Mouse (Mus musculus) heart, embryonic 10.5 days (tissue): ENCODE measurements around the gene Pbld2. TPM values are rescaled to one million over a fixed set of nuclear protein-coding genes. Genes with fewer than 3 reads are reported as not detected.
A peak's percentile ranks its signal among the peaks of the same experiment; 100 is the strongest.

Experiments
- DNase-seq: peaks from one replicate; pipeline ENCODE4 v3.0.0-alpha.2; 2017; ENCODE audit warnings: low spot score
- H3K27ac ChIP-seq: fragments of 300-500 bp; sonication (generic); 2 replicates; pipeline ENCODE4 v1.5.1; 2016; ENCODE audit warnings: mild to moderate bottlenecking
- H3K27me3 ChIP-seq: fragments of 300-500 bp; sonication (generic); 2 replicates; pipeline ENCODE4 v1.6.1; 2016; ENCODE audit warnings: mild to moderate bottlenecking; ENCODE audit not compliant: poor library complexity, insufficient read depth, severe bottlenecking
- H3K36me3 ChIP-seq: fragments of 300-500 bp; sonication (generic); 2 replicates; pipeline ENCODE4 v1.6.1; 2016; ENCODE audit warnings: mild to moderate bottlenecking, moderate library complexity
- H3K4me1 ChIP-seq: fragments of 300-500 bp; sonication (generic); 2 replicates; pipeline ENCODE4 v1.6.1; 2016; ENCODE audit warnings: mild to moderate bottlenecking
- H3K4me3 ChIP-seq: fragments of 300-500 bp; sonication (generic); 2 replicates; pipeline ENCODE4 v1.5.1; 2016; ENCODE audit warnings: mild to moderate bottlenecking, moderate library complexity
- H3K9me3 ChIP-seq: fragments of 300-500 bp; sonication (generic); 2 replicates; pipeline ENCODE4 v1.6.1; 2016; ENCODE audit warnings: mild to moderate bottlenecking, moderate library complexity
- WGBS: fragments of 180-500 bp; shearing (Covaris S2); methylation state at CpG from one replicate; pipeline ENCODE4 v1.1.7; 2016; 5-methylcytosine and 5-hydroxymethylcytosine counted together
- polyA plus RNA-seq: library from polyadenylated mRNA; unstranded; fragments of >200 nt; fragmentation: Nextera tagmentation; extraction: Ambion mirVana; gene quantifications from 2 replicates; pipeline ENCODE4 v1.2.1, GENCODE M21; 2016

Gene Pbld2
- polyA plus RNA-seq, 1 experiment from 2014 or later, result 0.77 TPM

GRCm38 (mm10) chr10:63089758-63090571 is 65.8 kb downstream of the Pbld2 start:
- no peak for DNase-seq
- WGBS, result 3% methylated on average over 26 of the region's 26 CpGs

DNA sequence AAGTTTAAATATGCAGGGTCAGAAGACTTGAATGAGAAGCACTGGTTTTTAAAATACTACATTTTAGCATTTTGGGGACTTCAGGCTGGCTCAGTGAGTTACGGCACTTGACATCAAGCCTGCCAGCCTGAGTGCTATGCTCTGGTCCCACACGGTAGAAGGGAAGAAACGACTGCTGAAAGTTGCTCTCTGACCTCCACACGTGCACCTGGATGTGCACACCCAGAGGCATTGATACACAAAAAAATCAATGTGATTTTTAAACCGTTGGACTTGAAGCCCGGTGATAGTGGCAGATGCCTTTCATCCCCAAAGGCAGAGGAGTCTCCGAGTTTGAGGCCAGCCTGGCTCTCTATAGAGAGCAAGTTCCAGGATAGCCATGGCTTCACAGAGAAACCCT is 67.8 kb downstream of the Pbld2 start:
- WGBS, result 71% methylated on average over 7 of the region's 7 CpGs
- peaks cover 12% of the 10 kb centered on the region for H3K4me1 ChIP-seq
- H3K36me3 ChIP-seq, result no peaks in the 10 kb centered on the region
- H3K4me3 ChIP-seq, result no peak overlapping the region
- no peak overlapping the region for H3K27ac ChIP-seq
- H3K27me3 ChIP-seq, result peaks cover 34% of the 10 kb centered on the region; the same call in 1 of the 2 replicates
- DNase-seq, result no peak
- H3K9me3 ChIP-seq, result no peaks in the 10 kb centered on the region

More at GRCm38 (mm10) chr10:63089758-63090571, 65.8 kb downstream of the Pbld2 start:
- H3K27me3 ChIP-seq, result peaks cover 16% of the 10 kb centered on the region; the same call in 1 of the 2 replicates
- H3K4me1 ChIP-seq, result peaks cover 16% of the 10 kb centered on the region
- no peaks in the 10 kb centered on the region for H3K9me3 ChIP-seq
- H3K27ac ChIP-seq, result 0 out of 2 replicates have a peak overlapping the region, but pooled peaks have one; percentile 16
- peak overlapping the region; percentile 58 for H3K4me3 ChIP-seq
- H3K36me3 ChIP-seq, result no peaks in the 10 kb centered on the region

DNA sequence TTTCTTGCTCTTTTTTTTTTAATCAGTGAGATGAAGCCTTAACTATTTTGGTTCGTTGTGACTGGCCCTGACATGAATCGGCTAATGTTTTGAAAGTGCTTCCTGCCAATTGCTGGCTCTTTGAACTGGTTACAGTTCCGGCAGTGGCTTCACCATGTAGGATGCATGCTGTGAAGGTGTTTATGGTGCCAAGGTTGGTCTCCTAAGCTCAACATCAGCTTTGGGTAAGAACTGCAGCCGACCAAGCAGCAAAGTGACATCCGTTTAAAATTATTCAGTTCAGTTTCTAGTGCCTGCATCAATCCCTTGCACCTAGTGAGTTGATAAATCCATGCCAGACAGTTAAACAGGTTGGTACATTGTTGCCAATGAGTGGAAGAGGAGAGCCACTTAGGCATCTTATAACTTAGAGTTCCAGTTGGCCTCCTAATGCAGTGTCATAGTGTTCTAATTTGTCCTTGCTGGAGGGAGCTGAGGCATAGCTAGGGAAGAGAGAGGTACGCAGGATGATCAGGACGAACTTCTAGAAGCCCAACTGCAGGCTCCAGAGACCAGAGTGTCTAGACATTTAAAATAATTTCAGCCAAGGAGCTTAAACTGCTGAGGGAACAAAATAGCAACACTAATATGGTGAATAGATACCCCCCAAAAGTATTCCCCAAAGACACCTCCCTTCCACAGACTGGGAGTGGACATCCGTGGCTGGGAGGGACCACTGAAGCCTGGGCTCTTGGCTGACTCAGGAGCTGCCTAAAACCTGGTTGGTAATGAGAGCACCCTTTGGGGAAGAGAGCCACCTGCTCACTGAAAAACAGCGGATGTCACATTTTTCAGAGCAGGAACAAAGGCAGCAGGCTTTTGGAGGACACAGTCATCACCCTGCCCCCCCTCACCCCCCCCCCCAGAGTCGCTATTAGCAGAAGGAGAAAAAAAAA is 68.8 kb downstream of the Pbld2 start:
- H3K4me1 ChIP-seq, result peaks cover 12% of the 10 kb centered on the region
- H3K4me3 ChIP-seq, result no peak overlapping the region
- H3K36me3 ChIP-seq, result no peaks in the 10 kb centered on the region
- 76% methylated on average over 10 of the region's 10 CpGs for WGBS
- no peaks in the 10 kb centered on the region for H3K9me3 ChIP-seq
- peaks cover 42% of the 10 kb centered on the region for H3K27me3 ChIP-seq
- H3K27ac ChIP-seq, result no peak overlapping the region
- DNase-seq, result no peak

DNA sequence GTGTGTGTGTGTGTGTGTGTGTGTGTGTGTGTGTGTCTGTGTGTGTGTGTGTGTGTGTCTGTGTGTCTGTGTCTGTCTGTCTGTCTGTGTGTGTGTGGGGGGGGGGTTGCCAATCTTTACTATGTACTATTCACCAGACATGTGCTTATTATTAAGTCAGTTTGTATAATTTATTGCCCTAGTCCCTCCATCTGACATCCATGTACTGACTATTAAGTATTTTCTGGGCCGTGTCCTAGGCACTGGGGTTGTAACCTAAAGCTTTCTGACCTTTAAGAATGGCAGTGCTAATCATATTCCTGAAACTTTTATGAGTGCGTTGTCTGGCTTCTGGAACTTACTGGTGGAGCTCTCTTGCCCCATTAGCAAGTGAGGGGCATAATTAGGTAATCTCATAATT is 72.6 kb downstream of the Pbld2 start:
- Histone ChIP-seq H3K27me3 (peaks cover 68% of the 10 kb centered on the region), H3K27ac (no peak overlapping the region), H3K36me3 (no peaks in the 10 kb centered on the region), H3K9me3 (no peaks in the 10 kb centered on the region), H3K4me3 (no peak overlapping the region), H3K4me1 (peaks cover 14% of the 10 kb centered on the region)
- DNase-seq, result no peak
- WGBS, result 72% methylated on average over 2 of the region's 2 CpGs

DNA sequence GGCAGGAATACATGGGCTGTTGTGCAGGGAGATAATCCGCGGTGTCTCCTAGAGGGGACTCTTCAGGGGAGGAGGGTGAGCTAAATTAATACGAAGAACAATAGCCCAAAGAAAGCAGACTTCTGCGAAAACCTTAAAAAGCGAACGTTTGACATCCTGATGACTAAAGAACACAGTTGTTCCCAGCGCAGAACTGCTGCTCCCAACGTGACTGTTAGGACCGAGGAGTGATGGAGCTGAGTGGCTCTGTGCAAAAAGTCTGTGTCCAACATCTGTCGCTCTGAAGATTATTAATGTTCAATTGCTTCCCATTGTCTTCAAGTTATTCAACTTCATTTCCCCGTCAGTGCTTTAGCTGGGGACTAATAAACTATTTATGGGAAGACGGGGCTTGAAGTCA is 74.1 kb downstream of the Pbld2 start:
- Histone ChIP-seq H3K27ac (no peak overlapping the region), H3K4me1 (peaks cover 14% of the 10 kb centered on the region), H3K4me3 (no peak overlapping the region), H3K36me3 (no peaks in the 10 kb centered on the region), H3K9me3 (no peaks in the 10 kb centered on the region), H3K27me3 (peaks cover 73% of the 10 kb centered on the region)
- no peak for DNase-seq
- WGBS, result 68% methylated on average over 12 of the region's 12 CpGs

DNA sequence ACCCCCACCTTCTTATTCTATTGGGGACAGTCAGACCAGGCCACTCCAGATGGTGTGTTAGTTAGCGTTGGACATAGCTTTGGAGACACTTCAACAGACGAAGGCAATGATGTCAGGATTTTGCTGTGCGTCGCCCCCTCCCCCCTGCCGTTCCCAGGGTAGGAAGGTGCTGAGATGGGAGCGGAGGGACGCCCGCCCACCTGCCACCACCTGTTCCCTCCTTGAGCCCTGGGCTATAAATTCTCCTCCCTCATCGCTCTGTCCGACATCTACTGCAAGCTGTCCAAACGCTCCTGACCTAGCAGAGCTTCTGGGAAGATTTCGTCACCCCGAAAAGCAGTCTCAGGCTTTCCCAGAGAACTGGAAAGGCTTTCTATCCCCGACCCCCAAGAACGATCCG is 75.4 kb downstream of the Pbld2 start, which contains the start of gene Atoh7:
Gene Atoh7 (plus strand): TSS at position 131 of the 400 bp plus-strand sequence.
- Histone ChIP-seq H3K9me3 (no peaks in the 10 kb centered on the region), H3K36me3 (no peaks in the 10 kb centered on the region), H3K4me1 (peaks cover 14% of the 10 kb centered on the region), H3K4me3 (peak within 1 kb of the TSS; percentile 72), H3K27ac (peak within 1 kb of the TSS; percentile 72), H3K27me3 (peaks cover 70% of the 10 kb centered on the region)
- DNase-seq, result no peak
- 10% methylated on average over 16 of the region's 16 CpGs for WGBS

DNA sequence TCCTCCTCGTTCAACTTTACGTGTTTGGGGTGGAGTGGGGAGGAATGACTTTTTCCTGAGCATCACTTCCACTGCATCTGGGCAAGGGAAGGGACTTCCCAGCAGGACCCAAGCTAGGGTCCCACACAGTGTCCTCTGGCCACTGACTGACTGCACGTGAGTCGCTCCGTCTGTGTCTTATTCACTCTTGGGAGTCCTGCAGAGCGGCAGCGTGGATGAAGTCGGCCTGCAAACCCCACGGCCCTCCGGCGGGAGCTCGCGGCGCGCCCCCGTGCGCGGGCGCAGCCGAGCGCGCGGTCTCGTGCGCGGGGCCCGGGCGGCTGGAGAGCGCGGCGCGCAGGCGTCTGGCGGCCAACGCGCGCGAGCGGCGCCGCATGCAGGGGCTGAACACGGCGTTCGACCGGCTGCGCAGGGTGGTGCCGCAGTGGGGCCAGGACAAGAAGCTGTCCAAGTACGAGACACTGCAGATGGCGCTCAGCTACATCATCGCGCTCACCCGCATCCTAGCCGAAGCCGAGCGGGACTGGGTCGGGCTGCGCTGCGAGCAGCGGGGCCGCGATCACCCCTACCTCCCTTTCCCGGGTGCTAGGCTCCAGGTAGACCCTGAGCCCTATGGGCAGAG is 75.9 kb downstream of the Pbld2 start:
- under 1% methylated on average over 62 of the region's 62 CpGs for WGBS
- DNase-seq, result no peak
- Histone ChIP-seq H3K36me3 (no peaks in the 10 kb centered on the region), H3K4me1 (peaks cover 14% of the 10 kb centered on the region), H3K27ac (peak overlapping the region; percentile 72), H3K4me3 (peak overlapping the region; percentile 72), H3K9me3 (no peaks in the 10 kb centered on the region), H3K27me3 (peaks cover 70% of the 10 kb centered on the region)

DNA sequence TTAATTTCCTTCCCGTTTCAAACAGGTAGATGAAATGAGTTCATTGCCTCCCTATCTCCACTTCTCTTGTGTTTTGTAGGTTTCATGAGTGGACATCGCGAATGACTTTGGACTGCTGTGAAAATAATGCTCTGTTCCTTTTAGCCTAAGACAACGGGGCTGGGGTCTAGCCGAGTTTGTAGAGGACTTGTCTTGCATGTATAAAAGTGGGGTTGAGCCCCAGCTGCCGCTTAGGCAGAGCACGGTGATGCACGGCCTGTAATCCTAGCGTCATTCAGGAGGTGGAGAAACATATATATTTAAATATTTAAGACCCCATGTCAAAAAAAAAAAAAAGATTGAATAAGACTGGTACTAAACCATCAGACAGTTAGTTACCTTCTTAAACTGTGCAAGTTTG is 76.5 kb downstream of the Pbld2 start:
- peaks cover 64% of the 10 kb centered on the region for H3K27me3 ChIP-seq
- 25% methylated on average over 9 of the region's 9 CpGs for WGBS
- H3K36me3 ChIP-seq, result no peaks in the 10 kb centered on the region
- no peak overlapping the region for H3K27ac ChIP-seq
- peak overlapping the region; percentile 72 for H3K4me3 ChIP-seq
- no peaks in the 10 kb centered on the region for H3K9me3 ChIP-seq
- DNase-seq, result no peak
- peaks cover 14% of the 10 kb centered on the region for H3K4me1 ChIP-seq

Other genes with a start within 250 kb of the Pbld2 start
- gene Ccar1, start 232.0 kb upstream of the Pbld2 start, polyA plus RNA-seq, result 106 and 127 TPM in 2 replicates
- 25.6 and 30.3 TPM in 2 replicates for gene Tet1, start 115.3 kb upstream of the Pbld2 start, polyA plus RNA-seq
- gene Slc25a16, start 103.7 kb upstream of the Pbld2 start, polyA plus RNA-seq, result 11.6 and 12.6 TPM in 2 replicates
- 31.7 and 32.7 TPM in 2 replicates for gene Dna2, start 77.3 kb upstream of the Pbld2 start, polyA plus RNA-seq
- gene Rufy2, start 44.1 kb upstream of the Pbld2 start, polyA plus RNA-seq, result 14.6 and 17.7 TPM in 2 replicates
- 83.7 and 115 TPM in 2 replicates for gene Hnrnph3, start 98 bp upstream of the Pbld2 start, polyA plus RNA-seq
- 0.42 and 1.7 TPM in 2 replicates for gene Pbld1, start 35.8 kb downstream of the Pbld2 start, polyA plus RNA-seq
- not detected in 2 replicates for gene Atoh7, start 75.3 kb downstream of the Pbld2 start, polyA plus RNA-seq
- 1.0 and 4.2 TPM in 2 replicates for gene Mypn, start 179.6 kb downstream of the Pbld2 start, polyA plus RNA-seq
- gene Herc4, start 219.5 kb downstream of the Pbld2 start, polyA plus RNA-seq, result 36.0 and 38.4 TPM in 2 replicates